Mouse (Mus musculus): ENCODE data around the gene Rsph6a.

- TF ChIP-seq E2F4 (IDR thresholded peaks at IDR 0.05; ENCODE audit: insufficient read depth): no peak
- TF ChIP-seq MAX (IDR thresholded peaks at IDR 0.05; ENCODE audit: low read depth): no peak
- no peak for TF ChIP-seq POLR2A (IDR thresholded peaks at IDR 0.05; ENCODE audit: insufficient read length, low read depth)
- peak; percentile 62 for TF ChIP-seq USF1 (IDR thresholded peaks at IDR 0.05; ENCODE audit: low read depth)
- peak in 2 of 3 experiments; percentile 16 to 47 for TF ChIP-seq MYOG (IDR thresholded peaks at IDR 0.05; ENCODE audit: control insufficient read depth in 1 of 3, insufficient read depth in 1 of 3, insufficient read length in 2 of 3, low read depth in 2 of 3)
- TF ChIP-seq POLR2AphosphoS2 (IDR thresholded peaks at IDR 0.05; ENCODE audit: insufficient read length, low read depth): peak; percentile 74
- TF ChIP-seq TCF12 (IDR thresholded peaks at IDR 0.05; ENCODE audit: insufficient read depth, poor library complexity, severe bottlenecking): no peak
- no peak for TF ChIP-seq SRF (IDR thresholded peaks at IDR 0.05; ENCODE audit: control insufficient read depth, insufficient read length, low read depth)
- TF ChIP-seq MYOD1 (IDR thresholded peaks at IDR 0.05; ENCODE audit: control insufficient read depth in 1 of 3, insufficient read length in 2 of 3, low read depth in 2 of 3): peak in 2 of 3 experiments; percentile 11 to 24
These were observed 31.6 kb downstream of the Rsph6a start for GRCm38 (mm10) chr7:19086042-19086441.
